Mouse (Mus musculus) bone marrow, adult 2 months (tissue): Measurements from ENCODE around the gene Selenon.
"Not testable (repeated sequence)": the region's sequence is repeated elsewhere in the genome, so short reads cannot be mapped to it uniquely, and the experiment has no call there.

Source experiments
- CTCF ChIP-seq: fragments of 200-500 bp; IDR thresholded peaks from 2 replicates; pipeline ENCODE4 v1.5.1; 2011; ENCODE audit warnings: low read length, control low read depth; ENCODE audit not compliant: control insufficient read depth, insufficient read depth
- POLR2A ChIP-seq: fragments of 200-500 bp; IDR thresholded peaks from 2 replicates; pipeline ENCODE4 v1.6.1; 2011; ENCODE audit warnings: low read depth, mild to moderate bottlenecking, control low read depth, low read length, borderline replicate concordance; ENCODE audit not compliant: control insufficient read depth

DNA sequence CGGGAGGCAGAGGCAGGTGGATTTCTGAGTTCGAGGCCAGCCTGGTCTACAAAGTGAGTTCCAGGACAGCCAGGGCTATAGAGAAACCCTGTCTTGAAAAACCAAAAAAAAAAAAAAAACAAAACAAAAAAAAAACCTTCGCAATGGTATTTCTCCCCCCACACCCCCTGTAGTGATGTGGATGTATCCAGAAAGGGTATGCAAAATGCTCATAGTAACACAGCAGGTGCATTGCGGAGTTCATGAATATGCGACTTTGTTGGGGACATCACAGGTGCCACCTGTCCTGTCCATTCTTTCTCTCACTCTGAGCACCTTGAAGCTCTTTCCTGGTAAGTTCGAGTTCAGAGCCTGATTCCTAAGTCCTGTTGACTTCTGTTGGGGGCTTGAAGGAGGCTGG lies 57.8 kb downstream of the Selenon start:
- TF ChIP-seq CTCF, POLR2A: not testable (repeated sequence)
